Mouse (Mus musculus) heart, embryonic 11.5 days (tissue): ENCODE data around the gene Dcpp3. TPM values are rescaled to one million over a fixed set of nuclear protein-coding genes. Genes with fewer than 3 reads are reported as not detected.

ENCODE experiments used
- ATAC-seq: fragments of 200-750 bp; cut with Nextera tagmentation; replicated peaks from 2 replicates; pipeline ENCODE4 v1.8.0; 2017; ENCODE audit warnings: moderate library complexity; ENCODE audit not compliant: insufficient number of reproducible peaks, low FRiP score, low TSS enrichment
- H3K27ac ChIP-seq: fragments of 300-500 bp; sonication (generic); 2 replicates; pipeline ENCODE4 v1.5.1; 2014; ENCODE audit warnings: mild to moderate bottlenecking, low read depth, low read length
- H3K27me3 ChIP-seq: fragments of 300-500 bp; sonication (generic); 2 replicates; pipeline ENCODE4 v1.6.1; 2014; ENCODE audit warnings: mild to moderate bottlenecking, low read length, mixed read lengths; ENCODE audit not compliant: control insufficient read depth, insufficient read depth
- H3K36me3 ChIP-seq: fragments of 300-500 bp; sonication (generic); 2 replicates; pipeline ENCODE4 v1.6.1; 2014; ENCODE audit warnings: mild to moderate bottlenecking, low read length, moderate library complexity, mixed read lengths; ENCODE audit not compliant: control insufficient read depth, insufficient read depth
- H3K4me1 ChIP-seq: fragments of 300-500 bp; sonication (generic); 2 replicates; pipeline ENCODE4 v1.6.1; 2014; ENCODE audit warnings: low read length; ENCODE audit not compliant: control insufficient read depth, insufficient read depth
- H3K4me2 ChIP-seq: fragments of 300-500 bp; sonication (generic); 2 replicates; pipeline ENCODE4 v1.6.1; 2014; ENCODE audit warnings: mild to moderate bottlenecking, moderate library complexity
- H3K4me3 ChIP-seq: fragments of 300-500 bp; sonication (generic); 2 replicates; pipeline ENCODE4 v1.5.1; 2014; ENCODE audit warnings: low read depth, low read length
- H3K9ac ChIP-seq: fragments of 300-500 bp; sonication (generic); 2 replicates; pipeline ENCODE4 v1.6.1; 2014; ENCODE audit warnings: mild to moderate bottlenecking, low read depth, low read length, moderate library complexity
- H3K9me3 ChIP-seq: fragments of 300-500 bp; sonication (generic); replicated peaks from 2 replicates; pipeline ENCODE4 v1.6.1; 2016; ENCODE audit warnings: low read length; ENCODE audit not compliant: control insufficient read depth
- WGBS: fragments of 180-500 bp; shearing (Covaris S2); extraction: QIAGEN DNeasy Blood & Tissue Kit; methylation state at CpG from one replicate; pipeline ENCODE4 v1.1.7; 2014; ENCODE audit not compliant: insufficient replicate concordance; 5-methylcytosine and 5-hydroxymethylcytosine counted together
- polyA plus RNA-seq: library from polyadenylated mRNA; unstranded; fragments of >200 nt; fragmentation: Nextera tagmentation; extraction: Ambion mirVana; gene quantifications from 2 replicates; pipeline ENCODE4 v1.2.1, GENCODE M21; 2014

Gene Dcpp3
- polyA plus RNA-seq, 1 experiment from 2014 or later, result not detected

- Histone ChIP-seq H3K9ac (no peak overlapping the region), H3K9me3 (no peaks in the 10 kb centered on the region), H3K27me3 (no peaks in the 10 kb centered on the region), H3K4me3 (no peak overlapping the region), H3K36me3 (no peaks in the 10 kb centered on the region), H3K4me1 (no peaks in the 10 kb centered on the region), H3K27ac (no peak overlapping the region), H3K4me2 (no peak overlapping the region)
- 38% methylated on average over 6 of the region's 6 CpGs for WGBS
- ATAC-seq, result no peak
Observed at GRCm38 (mm10) chr17:23965805-23966425, 48.7 kb downstream of the Dcpp3 start.

- Histone ChIP-seq H3K27me3 (no peaks in the 10 kb centered on the region), H3K36me3 (no peaks in the 10 kb centered on the region), H3K4me2 (no peak overlapping the region), H3K4me1 (no peaks in the 10 kb centered on the region), H3K27ac (no peak overlapping the region), H3K4me3 (no peak overlapping the region), H3K9me3 (no peaks in the 10 kb centered on the region), H3K9ac (no peak overlapping the region)
- ATAC-seq, result no peak
- 80% methylated on average over 10 of the region's 10 CpGs for WGBS
Observed at GRCm38 (mm10) chr17:23966658-23967401, 49.6 kb downstream of the Dcpp3 start.

GRCm38 (mm10) chr17:23968780-23969179, 51.5 kb downstream of the Dcpp3 start:
- H3K27me3 ChIP-seq, result no peaks in the 10 kb centered on the region
- H3K9me3 ChIP-seq, result no peaks in the 10 kb centered on the region
- 47% methylated on average over 2 of the region's 2 CpGs for WGBS
- no peak overlapping the region for H3K9ac ChIP-seq
- no peak overlapping the region for H3K4me2 ChIP-seq
- no peaks in the 10 kb centered on the region for H3K36me3 ChIP-seq
- H3K4me1 ChIP-seq, result no peaks in the 10 kb centered on the region
- no peak for ATAC-seq
- H3K4me3 ChIP-seq, result no peak overlapping the region
- no peak overlapping the region for H3K27ac ChIP-seq

Other genes with a start within 250 kb of the Dcpp3 start
- gene Hcfc1r1, start 243.9 kb upstream of the Dcpp3 start, polyA plus RNA-seq, result 382 and 389 TPM in 2 replicates
- gene Thoc6, start 243.6 kb upstream of the Dcpp3 start, polyA plus RNA-seq, result 40.9 and 41.0 TPM in 2 replicates
- 77.6 and 85.3 TPM in 2 replicates for gene Tnfrsf12a, start 240.0 kb upstream of the Dcpp3 start, polyA plus RNA-seq
- 3.3 and 3.9 TPM in 2 replicates for gene Cldn6, start 238.2 kb upstream of the Dcpp3 start, polyA plus RNA-seq
- 0.25 and 0.46 TPM in 2 replicates for gene Cldn9, start 233.4 kb upstream of the Dcpp3 start, polyA plus RNA-seq
- 0.16 and 0.20 TPM in 2 replicates for gene 1520401A03Rik, start 194.7 kb upstream of the Dcpp3 start, polyA plus RNA-seq
- gene Pkmyt1, start 191.1 kb upstream of the Dcpp3 start, polyA plus RNA-seq, result 31.5 and 33.8 TPM in 2 replicates
- gene Paqr4, start 176.6 kb upstream of the Dcpp3 start, polyA plus RNA-seq, result 7.6 and 7.9 TPM in 2 replicates
- 0.27 and 0.63 TPM in 2 replicates for gene Kremen2, start 171.6 kb upstream of the Dcpp3 start, polyA plus RNA-seq
- gene Flywch1, start 145.9 kb upstream of the Dcpp3 start, polyA plus RNA-seq, result 60.5 and 62.4 TPM in 2 replicates
- gene Flywch2, start 131.4 kb upstream of the Dcpp3 start, polyA plus RNA-seq, result 8.2 and 9.5 TPM in 2 replicates
- 285 and 390 TPM in 2 replicates for gene Srrm2, start 126.9 kb upstream of the Dcpp3 start, polyA plus RNA-seq
- gene Elob, start 88.3 kb upstream of the Dcpp3 start, polyA plus RNA-seq, result 929 and 1,004 TPM in 2 replicates
- not detected in 2 replicates for gene Prss33, start 81.4 kb upstream of the Dcpp3 start, polyA plus RNA-seq
- gene Prss32, start 73.6 kb upstream of the Dcpp3 start, polyA plus RNA-seq, result not detected in 2 replicates
- gene Prss41, start 73.3 kb upstream of the Dcpp3 start, polyA plus RNA-seq, result 0.19 and 0.31 TPM in 2 replicates
- gene Prss21, start 49.4 kb upstream of the Dcpp3 start, polyA plus RNA-seq, result not detected in 2 replicates
- not detected in 2 replicates for gene Dcpp1, start 36.6 kb upstream of the Dcpp3 start, polyA plus RNA-seq
- not detected in 2 replicates for gene Dcpp2, start 36.6 kb upstream of the Dcpp3 start, polyA plus RNA-seq
- not detected in 2 replicates for gene Sbp, start 24.2 kb downstream of the Dcpp3 start, polyA plus RNA-seq
- gene Sbpl, start 37.8 kb downstream of the Dcpp3 start, polyA plus RNA-seq, result not detected in 2 replicates
- not detected in 2 replicates for gene Prss30, start 63.1 kb downstream of the Dcpp3 start, polyA plus RNA-seq
- 0.17 TPM in 1 of 2 replicates, not detected in the other for gene Prss22, start 80.6 kb downstream of the Dcpp3 start, polyA plus RNA-seq
- gene Prss27, start 120.7 kb downstream of the Dcpp3 start, polyA plus RNA-seq, result 0.17 and 0.37 TPM in 2 replicates
- 39.9 and 42.7 TPM in 2 replicates for gene Kctd5, start 156.0 kb downstream of the Dcpp3 start, polyA plus RNA-seq
- gene Pdpk1, start 233.5 kb downstream of the Dcpp3 start, polyA plus RNA-seq, result 45.2 and 45.9 TPM in 2 replicates
- 28.3 and 31.0 TPM in 2 replicates for gene Amdhd2, start 246.3 kb downstream of the Dcpp3 start, polyA plus RNA-seq